Mouse (Mus musculus) B cell, adult 2 months (primary cell): Measurements from ENCODE around the gene Dnajc9.

ENCODE experiments used
- DNase-seq, 2 experiments: peaks; one replicate each; pipeline ENCODE4 v3.0.0; 2022

Gene Dnajc9

DNA sequence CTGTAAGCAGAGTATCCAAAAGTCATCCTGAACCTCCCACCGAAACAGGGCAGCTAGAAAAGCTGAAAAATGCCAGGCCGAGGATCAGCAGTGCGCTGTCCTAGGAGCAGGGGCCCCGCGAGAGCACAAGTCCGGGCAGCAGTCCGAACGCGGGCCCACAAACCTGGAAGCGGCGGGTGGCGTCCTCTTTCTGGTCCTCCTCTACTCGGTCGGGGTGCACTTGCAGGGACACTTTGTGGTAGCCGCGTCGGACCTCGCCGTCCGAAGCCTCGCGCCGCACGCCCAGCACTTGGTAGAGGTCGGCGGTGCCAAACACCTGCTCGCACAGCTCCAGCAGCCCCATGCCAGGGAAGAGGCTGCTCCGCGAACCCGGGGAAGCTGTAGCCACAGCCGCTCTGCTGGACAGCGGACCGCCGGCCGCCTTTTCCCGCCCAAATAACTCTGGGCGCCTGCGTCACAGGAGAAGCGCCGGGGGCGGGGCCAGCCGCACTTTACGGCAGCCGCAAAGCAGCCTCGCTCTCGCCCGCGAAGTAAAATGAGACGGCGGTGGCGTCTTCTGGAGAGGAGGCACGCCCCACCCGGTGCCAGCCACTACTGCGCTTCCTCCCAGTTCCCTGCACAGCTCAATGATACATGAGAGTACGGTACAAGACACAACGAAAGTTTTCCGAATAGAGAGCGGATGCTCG is at the start of gene Dnajc9:
Gene Dnajc9, minus strand, starts transcription at position 470 of the 689 bp plus-strand sequence.
- peak; percentile 94 for DNase-seq

DNA sequence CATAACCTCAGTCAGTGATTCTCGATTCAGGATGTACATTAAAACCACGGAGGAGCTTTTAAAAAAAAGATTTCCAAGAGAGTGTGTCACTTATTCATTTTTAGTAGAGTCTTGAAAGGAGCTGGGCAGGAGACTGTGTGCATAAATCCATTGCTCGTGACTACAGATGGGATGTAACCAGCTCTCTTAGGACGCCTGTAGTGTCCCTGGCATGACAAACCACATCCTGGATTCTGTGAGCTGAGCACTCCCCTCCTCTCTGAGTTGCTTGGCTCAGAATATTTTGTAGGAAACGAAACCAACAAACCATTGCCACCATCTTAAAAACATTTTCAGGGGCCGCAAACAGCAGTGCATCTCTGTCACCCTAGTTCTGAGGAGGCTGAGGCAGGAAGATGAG is 48.3 kb upstream of the Dnajc9 start:
- no peak for DNase-seq

DNA sequence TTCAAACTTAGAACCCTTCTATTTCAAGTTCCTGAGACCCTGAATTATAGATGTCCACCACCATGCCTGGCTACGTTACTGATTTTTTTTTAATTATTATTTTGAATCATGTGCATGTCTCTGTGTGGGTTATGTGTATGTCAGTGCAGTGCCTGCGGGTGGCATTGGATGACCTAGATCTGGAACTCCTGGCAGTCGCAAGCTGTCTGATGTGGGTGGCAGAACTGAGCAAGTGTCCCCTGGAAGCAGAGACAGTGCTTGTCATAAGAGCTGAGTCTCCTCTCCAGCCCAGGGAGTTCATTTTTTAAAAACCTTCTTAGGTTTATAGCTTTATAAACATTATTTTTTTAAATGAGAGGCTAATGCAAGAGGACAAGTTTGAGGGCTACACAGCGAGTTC is 43.7 kb upstream of the Dnajc9 start:
- DNase-seq, result no peak

DNA sequence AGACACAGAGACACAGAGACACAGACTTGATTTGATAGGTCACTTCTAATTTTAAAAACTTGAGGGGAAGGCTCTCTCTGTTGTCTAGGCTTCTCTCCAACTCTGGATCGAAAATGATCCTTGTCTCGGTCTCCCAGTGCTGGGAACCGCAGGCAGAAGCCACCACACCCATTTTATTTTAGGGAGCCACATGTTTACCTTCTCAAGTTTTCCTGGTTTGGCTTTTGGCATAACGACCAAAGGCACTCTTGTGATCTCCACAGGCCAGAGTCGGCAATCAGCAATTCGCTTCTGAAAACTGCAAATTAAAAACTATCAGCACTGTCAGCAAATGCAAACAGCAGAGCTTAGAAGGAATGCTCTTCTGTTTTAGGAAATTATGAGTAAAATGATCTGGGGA is 43.0 kb upstream of the Dnajc9 start:
- no peak for DNase-seq

DNA sequence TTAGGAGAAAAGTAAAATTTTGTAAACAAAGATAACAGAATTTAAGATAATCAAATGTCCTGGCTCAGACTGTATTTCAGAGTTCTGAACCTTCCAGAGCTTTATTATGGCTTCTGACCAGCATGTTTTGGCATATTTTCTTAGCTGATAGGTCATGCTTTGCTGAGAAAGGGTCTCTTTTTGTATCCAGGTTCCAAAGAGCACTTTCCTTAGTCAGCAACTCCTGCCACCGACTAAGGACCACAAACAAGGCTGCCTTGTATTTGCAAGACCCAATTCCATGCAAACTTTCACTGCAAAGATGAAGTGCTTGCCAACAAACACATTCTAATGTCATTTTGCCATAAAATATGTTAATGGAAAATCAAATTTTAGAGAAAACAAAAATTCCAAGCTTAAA is 41.1 kb upstream of the Dnajc9 start:
- DNase-seq, result no peak

DNA sequence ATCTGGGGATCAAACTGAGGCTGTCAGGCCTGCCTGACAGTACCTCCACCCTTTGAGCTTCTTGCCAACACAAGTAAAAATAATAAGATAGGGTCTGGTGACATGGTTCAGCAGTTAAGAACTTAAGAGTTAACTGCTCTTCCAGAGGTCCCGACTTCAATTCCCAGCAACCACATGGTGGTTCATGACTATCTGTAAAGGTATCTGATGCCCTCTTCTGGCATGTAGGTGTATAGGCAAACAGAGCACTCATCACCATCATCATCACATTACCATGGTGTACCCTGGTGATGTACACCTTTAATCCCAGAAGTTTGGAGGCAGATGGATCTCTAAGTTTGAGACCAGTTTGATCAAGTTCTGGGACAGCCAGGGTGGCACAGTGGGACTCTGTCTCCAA is 39.9 kb upstream of the Dnajc9 start:
- DNase-seq, result no peak

DNA sequence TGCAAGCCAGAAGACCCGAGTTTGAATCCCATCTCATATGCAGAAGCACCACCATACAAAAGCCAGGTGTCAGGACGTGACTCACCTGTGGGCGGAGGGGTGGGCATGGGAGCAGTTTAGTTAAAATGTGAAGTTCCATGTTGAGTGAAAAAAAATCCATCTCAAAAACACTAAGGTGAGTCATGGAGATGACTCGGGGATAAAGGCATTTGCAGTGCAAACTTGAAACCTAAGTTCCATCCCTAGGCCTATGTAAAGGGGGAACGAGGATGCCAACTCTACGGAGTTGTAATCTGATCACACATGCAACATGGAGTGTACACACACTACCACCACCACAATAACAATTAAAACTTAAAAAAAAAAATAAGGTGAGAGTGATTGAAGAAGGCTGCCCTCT is 34.3 kb upstream of the Dnajc9 start:
- DNase-seq, result no peak

DNA sequence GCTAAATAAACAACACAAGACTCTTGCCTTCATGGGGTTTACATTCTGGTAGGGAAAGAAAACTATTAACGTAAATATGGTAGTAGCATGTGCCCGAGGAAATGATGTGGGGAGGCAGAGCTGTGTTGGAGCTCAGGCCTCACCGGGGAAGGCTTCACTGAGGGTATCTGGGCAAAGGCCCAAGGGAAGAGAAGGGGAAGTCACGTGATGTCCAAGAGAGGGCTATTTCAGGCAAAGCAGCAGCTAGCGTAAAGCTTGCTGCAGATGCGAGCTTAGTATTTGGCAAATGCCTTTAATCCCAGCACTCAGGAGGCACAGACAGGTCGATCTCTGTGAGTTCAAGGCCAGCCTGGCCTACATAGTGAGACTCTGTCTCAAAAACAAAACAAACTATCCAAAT is 33.5 kb upstream of the Dnajc9 start:
- DNase-seq, result peak in 1 of 2 experiments; percentile 10

DNA sequence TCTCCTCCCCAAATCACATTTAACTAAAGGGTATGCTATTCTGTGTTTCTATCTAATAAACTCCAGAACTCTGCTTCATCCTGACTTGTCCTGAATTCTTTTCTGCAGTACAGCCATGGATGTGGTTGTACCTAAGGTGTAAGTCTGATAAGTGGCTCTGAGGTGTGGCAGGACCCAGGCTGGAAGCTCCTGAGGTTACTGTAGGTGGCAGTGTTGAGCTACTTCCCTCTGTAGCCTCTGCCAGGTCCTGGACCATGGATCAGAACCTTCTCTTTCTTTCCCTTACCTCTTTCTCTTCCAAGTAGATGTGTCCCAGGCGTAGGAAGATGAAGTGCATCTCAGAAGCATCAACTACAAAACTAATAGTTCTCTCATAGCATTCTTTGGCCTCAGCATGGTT is 11.4 kb upstream of the Dnajc9 start:
- DNase-seq, result peak; percentile 43 to 51

DNA sequence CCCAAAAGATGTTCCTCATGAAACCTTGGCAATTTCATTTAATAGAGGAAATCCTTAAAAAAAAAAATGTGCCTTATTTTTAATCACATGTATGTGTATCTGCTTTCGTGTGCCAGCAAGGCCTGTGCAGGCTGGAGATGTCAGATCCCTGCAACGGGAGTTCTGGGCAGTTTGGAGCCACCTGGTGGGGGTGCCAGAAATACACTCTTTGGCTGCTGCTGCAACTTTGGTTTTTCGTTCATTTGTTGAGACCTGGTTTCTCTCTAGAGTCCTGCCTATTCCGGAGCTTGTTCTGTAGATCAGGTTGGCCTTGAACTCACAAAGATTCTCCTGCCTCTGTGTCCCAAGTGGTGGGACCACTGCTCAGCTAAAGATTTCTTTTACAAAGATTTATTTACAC is 10.2 kb upstream of the Dnajc9 start:
- DNase-seq, result peak; percentile 67 to 74

DNA sequence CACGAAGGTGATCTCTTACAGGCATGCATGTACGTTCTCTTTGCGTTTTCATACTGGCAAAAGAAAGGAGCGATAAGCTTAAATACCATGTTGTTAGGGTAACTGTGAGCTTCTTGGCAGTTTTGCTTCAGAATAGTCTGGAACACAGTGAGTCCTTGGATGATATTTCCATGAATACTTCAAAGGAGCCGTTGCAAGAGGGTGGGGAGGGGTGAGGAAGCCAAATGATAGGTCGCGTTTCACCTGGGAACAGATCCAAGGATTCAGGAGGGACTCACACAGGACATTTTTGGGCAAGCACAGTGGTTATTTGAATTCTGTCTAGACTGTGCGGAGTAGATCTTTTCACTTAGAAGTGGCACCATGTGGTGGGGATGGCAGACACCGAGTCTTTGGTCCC is 8.5 kb upstream of the Dnajc9 start:
- DNase-seq, result no peak

DNA sequence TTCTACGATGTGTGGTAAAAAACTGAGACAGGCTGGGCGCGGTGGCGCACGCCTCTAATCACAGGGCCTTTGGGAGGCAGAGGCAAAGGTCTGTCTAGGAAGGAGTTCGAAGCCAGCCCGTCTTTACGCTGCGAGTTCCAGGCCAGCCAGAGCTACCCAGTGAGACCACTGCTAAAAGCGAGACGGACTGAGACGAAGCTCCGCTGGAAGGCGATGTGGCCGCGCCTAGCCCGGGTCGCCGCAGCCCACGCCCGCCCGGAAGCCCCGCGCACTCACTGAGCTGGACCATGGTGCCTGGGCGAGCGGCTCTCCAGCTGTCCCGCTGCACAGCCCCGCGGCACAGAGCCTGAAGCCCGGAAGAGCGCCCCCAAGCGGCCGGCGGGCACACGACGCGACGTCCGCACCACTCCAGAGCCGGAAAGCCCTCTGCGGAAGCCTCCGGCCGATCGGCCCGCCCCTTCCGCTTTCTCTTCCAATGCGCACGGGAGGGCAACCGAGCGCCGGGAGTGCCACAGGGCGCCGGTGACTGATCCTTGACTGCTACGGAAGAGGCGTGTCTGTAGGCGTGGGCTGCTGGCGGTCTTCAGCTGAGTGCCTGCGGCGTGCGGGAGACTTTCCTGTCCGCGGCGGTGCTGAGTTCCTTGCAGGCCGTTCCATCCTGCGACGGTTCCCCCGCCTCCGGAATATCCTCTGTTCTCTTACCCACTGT is 4.6 kb upstream of the Dnajc9 start, which contains the start of gene Mrps16:
Gene Mrps16, minus strand, starts transcription at position 430 of the 709 bp plus-strand sequence.
- peak; percentile 95 for DNase-seq

DNA sequence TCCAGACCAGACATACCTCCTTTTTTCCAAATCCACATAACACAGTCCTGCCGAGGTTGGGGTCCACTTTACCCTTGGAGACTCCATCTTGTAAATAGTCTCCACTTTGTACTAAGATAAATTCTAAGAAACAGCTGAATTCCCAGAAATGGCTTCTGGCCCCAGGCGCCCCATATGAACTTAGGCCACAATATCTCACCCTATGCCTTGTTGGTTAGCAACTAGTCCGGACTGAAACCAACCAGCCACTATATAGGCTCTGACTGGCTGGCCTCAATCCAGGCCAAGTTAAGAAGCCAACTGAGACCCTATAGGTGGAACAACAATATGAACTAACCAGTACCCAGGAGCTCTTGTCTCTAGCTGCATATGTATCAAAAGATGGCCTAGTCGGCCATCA is 3.6 kb upstream of the Dnajc9 start:
- no peak for DNase-seq

DNA sequence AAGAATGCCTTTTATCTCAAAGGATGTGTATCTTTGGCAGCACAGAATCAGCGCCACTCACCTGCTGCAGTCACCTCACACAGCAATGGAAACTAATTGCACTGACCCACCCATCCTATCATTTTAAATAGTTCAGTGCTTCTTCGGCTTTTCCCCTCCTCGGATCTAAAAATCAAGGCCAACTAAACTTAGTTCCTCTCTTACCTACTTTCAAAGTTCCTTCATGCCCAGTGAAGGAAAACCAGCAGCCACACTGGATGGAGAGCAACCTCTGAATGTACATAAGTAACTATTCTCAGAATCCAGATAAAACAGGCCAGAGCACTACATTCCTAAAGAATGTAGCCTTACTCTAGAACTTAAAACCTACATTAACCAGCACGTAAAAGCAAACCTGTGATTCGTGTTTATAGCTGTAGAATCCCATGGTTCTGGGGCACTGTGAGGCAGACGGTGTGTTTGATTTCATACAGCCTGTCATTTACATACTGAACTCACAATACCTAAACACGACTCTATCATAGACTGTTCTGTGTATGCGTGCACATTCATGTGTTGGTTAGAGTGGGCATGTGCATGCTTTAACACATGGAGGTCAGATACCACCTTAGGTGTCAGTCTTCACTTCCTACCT is 853 bp upstream of the Dnajc9 start:
- no peak for DNase-seq

DNA sequence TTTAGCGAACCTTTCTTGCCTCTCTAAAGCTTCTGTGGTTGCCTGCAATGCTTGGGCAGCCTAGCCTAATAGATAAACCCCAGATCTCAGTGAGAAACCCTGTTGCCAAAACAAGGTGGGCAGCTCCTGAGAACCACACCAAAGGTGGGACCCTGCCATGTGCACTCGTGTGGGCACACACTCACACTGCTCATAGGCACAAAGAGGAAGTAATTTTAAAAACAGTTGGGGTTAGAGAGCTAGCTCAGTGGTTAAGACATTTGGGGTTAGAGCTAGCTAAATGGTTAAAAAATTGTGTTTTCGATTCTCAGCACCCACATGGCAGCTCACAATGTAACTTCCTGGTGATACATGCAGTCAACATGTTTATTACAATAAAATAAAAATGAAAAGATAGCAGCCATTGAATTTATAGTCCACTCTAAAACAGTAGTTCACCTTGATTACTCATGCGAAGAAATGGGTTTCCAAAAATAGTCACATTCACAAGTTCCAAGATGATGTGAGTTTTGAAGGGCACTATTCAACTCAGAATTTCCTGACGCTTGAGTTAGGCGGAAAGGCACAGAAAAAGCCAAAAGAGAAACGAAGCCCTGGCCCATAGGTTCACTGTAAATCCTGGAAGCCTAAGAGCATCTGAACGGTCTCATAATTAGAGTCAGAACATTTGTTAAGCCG is 8.8 kb downstream of the Dnajc9 start:
- DNase-seq, result peak in 1 of 2 experiments; percentile 72

DNA sequence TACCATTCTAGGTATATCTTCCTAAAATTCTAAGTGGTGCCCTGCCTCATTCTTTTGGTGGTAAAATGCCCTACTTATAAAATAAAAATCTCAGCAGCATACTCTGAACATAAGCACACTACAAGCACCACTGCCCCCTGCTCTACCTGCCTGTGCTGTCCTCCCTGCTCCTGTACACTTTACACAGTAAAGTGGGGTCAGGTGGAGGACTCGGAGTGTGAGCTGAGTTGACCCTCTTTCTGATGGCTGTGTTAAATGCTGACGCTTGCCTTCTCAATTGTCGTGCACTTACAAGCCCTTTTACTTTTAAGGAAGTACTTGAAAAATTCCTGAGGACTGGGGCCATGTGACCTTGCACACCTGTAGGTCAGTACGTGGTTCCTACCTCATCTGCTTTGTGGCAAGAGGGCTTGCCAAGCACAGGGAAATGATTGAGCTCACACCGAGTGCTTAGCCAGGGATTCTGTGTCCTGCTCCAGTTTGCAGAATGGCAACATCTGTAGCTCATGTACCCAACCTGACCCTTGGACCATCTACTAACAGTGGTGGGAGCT is 9.5 kb downstream of the Dnajc9 start:
- peak in 1 of 2 experiments; percentile 56 for DNase-seq

DNA sequence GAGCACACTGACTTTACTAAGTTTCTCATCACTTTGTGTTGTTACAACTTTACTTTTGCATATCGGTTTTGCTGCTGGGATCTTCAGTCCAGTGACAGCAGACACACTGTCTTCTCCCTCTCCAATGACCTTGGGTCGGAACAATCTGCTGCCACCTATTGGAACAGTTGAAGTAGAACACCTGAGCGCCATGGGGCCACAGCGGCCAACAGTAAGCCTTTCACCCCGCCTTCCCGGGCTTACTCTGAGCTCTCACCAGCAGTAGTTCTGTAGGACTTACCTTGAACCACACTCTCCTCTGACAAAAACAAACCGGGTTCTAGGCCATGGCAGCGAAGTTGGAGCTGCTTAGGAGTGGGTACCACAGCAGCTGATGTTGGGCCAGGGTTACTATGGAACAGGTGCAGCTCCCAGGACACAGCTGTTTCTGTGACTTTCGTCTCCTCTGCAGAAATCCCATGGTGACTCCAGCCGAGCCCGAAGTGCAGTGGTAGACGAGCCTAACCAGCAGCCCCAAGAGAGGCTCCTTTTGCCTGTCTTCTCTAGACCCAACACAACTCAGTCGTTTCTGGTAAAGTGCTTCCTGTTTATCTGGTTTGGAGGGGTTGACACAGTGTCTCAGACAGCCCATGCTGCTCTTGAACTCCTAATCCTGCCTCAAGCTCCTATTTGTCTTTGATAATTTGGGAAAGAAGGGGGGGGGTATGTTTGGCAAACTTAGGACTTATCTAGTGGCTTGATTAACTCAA is 10.2 kb downstream of the Dnajc9 start:
- DNase-seq, result peak; percentile 78 to 81

DNA sequence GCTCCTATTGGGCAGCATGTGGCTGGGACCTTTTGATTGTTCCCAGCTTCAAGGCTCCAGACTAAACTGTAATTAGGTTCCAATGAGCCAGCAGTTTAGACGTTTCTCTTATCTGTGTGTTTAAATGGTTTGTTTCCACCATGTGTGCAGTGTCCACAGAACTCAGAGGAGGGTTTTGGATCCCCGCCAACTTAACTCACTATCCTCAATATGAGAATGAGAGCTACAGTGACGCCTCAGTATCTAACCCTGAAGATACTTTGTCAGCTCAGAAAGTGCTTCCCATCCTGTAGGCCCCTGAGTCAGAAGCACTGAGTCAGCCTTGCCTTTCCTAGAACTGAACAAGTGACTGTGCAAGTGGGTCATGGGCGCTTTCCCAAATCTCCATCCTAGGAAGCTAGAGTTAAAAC is 11.6 kb downstream of the Dnajc9 start:
- no peak for DNase-seq

DNA sequence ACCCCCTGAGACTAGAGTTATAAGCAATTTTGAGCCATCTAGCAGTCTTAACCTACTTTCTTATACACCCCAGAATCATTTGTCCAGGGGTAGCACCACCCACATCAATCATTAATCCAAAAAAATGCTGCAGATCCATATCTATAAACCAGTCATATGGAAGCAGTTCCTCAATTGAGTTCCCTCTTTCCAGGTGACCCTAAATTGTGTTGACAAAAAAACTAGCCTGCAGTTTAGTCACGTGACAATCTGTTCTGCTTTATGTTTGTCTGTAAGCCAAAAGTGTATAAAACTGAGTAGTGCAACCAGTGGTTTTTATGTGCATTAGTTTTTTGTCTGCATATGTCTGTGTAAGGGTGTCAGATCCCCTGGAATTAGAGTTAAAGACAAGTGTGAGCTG is 16.9 kb downstream of the Dnajc9 start:
- DNase-seq, result no peak

DNA sequence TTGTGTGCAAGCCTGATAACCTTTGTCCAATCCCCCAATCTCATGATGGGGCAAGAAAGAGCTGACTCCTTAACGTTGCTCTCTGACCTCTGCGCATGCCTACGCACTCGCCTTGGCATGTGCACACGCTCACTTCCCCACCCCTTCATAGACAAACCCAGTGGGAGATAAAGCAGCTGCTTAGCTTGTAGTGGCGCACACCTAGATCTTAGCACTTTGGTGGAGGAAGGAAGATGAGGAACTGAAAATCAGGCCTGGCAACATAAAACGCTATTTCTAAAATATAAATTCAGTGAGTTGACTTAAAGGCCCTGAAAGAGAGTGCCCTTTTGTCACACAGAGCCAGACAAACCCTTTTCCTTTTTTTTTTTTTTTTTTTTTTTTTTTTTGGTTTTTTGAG is 17.9 kb downstream of the Dnajc9 start:
- peak; percentile 45 to 52 for DNase-seq

DNA sequence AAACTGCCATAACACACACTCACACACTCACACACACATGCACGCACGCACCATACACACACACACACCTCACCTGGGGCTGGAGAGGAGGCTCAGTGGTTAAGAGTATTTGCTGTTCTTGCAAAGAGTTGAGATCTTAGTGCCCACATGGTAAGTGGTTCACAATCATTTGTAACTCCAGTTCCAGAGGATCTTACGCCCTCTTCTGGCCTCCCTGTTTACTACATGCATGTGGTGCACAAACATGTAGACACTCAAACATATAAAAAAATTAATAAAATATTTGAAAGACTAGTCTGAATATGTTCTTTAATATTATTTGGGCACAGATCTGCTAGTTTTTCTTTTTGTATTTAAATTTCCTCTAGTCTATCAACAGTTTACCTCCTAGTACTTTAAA is 20.4 kb downstream of the Dnajc9 start:
- peak in 1 of 2 experiments; percentile 29 for DNase-seq

DNA sequence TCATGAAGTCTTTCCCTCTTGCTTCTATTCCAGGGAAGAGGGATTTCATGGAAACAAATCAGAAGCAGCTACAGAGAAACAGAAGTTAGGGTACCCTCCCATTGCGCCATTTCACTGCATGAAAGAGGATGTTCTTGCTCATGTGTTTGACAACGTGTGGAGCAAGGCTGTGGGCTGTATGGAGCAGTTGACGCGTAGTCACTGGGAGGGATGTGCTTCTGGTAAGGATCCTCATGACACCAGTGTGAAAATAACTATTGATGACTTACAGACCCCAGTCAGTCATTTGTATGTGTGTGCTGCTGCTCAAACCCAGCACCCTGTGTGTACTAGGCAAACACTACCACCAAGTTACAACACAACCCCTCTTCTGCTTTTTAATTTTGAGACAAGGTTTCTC is 25.5 kb downstream of the Dnajc9 start:
- DNase-seq, result no peak
